Mouse (Mus musculus) cerebellum, adult 2 months (tissue): ENCODE results near the gene Kbtbd12.

ENCODE experiments used
- CTCF ChIP-seq: fragments of 200-500 bp; IDR thresholded peaks from 2 replicates; pipeline ENCODE4 v1.5.1; 2011; ENCODE audit warnings: low read depth, mild to moderate bottlenecking, control low read depth, low read length, moderate library complexity, borderline replicate concordance; ENCODE audit not compliant: insufficient read depth
- POLR2A ChIP-seq: fragments of 200-500 bp; IDR thresholded peaks from 2 replicates; pipeline ENCODE4 v1.6.1; 2011; ENCODE audit warnings: low read length, control low read depth, borderline replicate concordance; ENCODE audit not compliant: insufficient read depth

GRCm38 (mm10) chr6:88677738-88678137 is 40.0 kb upstream of the Kbtbd12 start:
- TF ChIP-seq CTCF (no peak), POLR2A (no peak)
